Mouse (Mus musculus) liver, postnatal 0 days (tissue): Measurements from ENCODE around the gene Ruvbl2.
A peak's percentile ranks its signal among the peaks of the same experiment; 100 is the strongest.

Experiments used
- CTCF ChIP-seq: sonication (generic); IDR thresholded peaks from 2 replicates; pipeline ENCODE4 v1.5.1; 2016; ENCODE audit warnings: antibody characterized with exemption, low read depth
- EP300 ChIP-seq: IDR thresholded peaks from 2 replicates; pipeline ENCODE4 v1.6.1; 2016; ENCODE audit warnings: antibody characterized with exemption, low read depth, mild to moderate bottlenecking

GRCm38 (mm10) chr7:45470869-45471268, 33.0 kb upstream of the Ruvbl2 start:
- TF ChIP-seq EP300 = no peak
- TF ChIP-seq CTCF = peak; percentile 88
